Mouse (Mus musculus): ENCODE measurements around the gene Maf. TPM values are rescaled to one million over a fixed set of nuclear protein-coding genes. Genes with fewer than 3 reads are reported as not detected.

Gene Maf
- polyA plus RNA-seq, 1 experiment from 2014 or later: 20.5 TPM

- Histone ChIP-seq H3K4me3 (ENCODE audit: low read depth, low read length) (no peak overlapping the region), H3K27ac (ENCODE audit: low read depth, low read length) (no peak overlapping the region), H3K36me3 (ENCODE audit: control insufficient read depth, insufficient read depth, low read length) (no peaks in the 10 kb centered on the region), H3K9ac (replicated peaks; ENCODE audit: low read depth, low read length) (no peak overlapping the region), H3K4me1 (ENCODE audit: control insufficient read depth, insufficient read depth, low read length) (no peaks in the 10 kb centered on the region), H3K9me3 (ENCODE audit: control insufficient read depth, low read length) (no peaks in the 10 kb centered on the region), H3K27me3 (ENCODE audit: control insufficient read depth, insufficient read depth, low read length) (no peaks in the 10 kb centered on the region), H3K4me2 (ENCODE audit: low read depth, low read length) (no peak overlapping the region)
- 77% methylated on average over 4 of the region's 4 CpGs for WGBS
- no peak for ATAC-seq (ENCODE audit: low read depth)
Measured at GRCm38 (mm10) chr8:115696661-115697060, 10.9 kb downstream of the Maf start.

- no peaks in the 10 kb centered on the region for H3K4me1 ChIP-seq (ENCODE audit: control insufficient read depth, insufficient read depth, low read length)
- WGBS: 74% methylated on average over 9 of the region's 9 CpGs
- H3K27ac ChIP-seq (ENCODE audit: low read depth, low read length): no peak overlapping the region
- H3K4me2 ChIP-seq (ENCODE audit: low read depth, low read length): no peak overlapping the region
- H3K9ac ChIP-seq (replicated peaks; ENCODE audit: low read depth, low read length): no peak overlapping the region
- H3K27me3 ChIP-seq (ENCODE audit: control insufficient read depth, insufficient read depth, low read length): no peaks in the 10 kb centered on the region
- no peak overlapping the region for H3K4me3 ChIP-seq (ENCODE audit: low read depth, low read length)
- H3K9me3 ChIP-seq (ENCODE audit: control insufficient read depth, low read length): no peaks in the 10 kb centered on the region
- H3K36me3 ChIP-seq (ENCODE audit: control insufficient read depth, insufficient read depth, low read length): no peaks in the 10 kb centered on the region
- no peak for ATAC-seq (ENCODE audit: low read depth)
Measured at GRCm38 (mm10) chr8:115687349-115687748, 20.2 kb downstream of the Maf start.

GRCm38 (mm10) chr8:115683309-115683708, 24.3 kb downstream of the Maf start:
- H3K9ac ChIP-seq (replicated peaks; ENCODE audit: low read depth, low read length): no peak overlapping the region
- H3K9me3 ChIP-seq (ENCODE audit: control insufficient read depth, low read length): no peaks in the 10 kb centered on the region
- no peaks in the 10 kb centered on the region for H3K27me3 ChIP-seq (ENCODE audit: control insufficient read depth, insufficient read depth, low read length)
- WGBS: 50% methylated on average over 7 of the region's 7 CpGs
- H3K4me3 ChIP-seq (ENCODE audit: low read depth, low read length): no peak overlapping the region
- no peak for ATAC-seq (ENCODE audit: low read depth)
- no peak overlapping the region for H3K4me2 ChIP-seq (ENCODE audit: low read depth, low read length)
- H3K27ac ChIP-seq (ENCODE audit: low read depth, low read length): no peak overlapping the region
- no peaks in the 10 kb centered on the region for H3K36me3 ChIP-seq (ENCODE audit: control insufficient read depth, insufficient read depth, low read length)
- no peaks in the 10 kb centered on the region for H3K4me1 ChIP-seq (ENCODE audit: control insufficient read depth, insufficient read depth, low read length)

GRCm38 (mm10) chr8:115679539-115679938, 28.1 kb downstream of the Maf start:
- no peak for ATAC-seq (ENCODE audit: low read depth)

GRCm38 (mm10) chr8:115664866-115665265, 42.7 kb downstream of the Maf start:
- ATAC-seq (ENCODE audit: low read depth): no peak
- 93% methylated on average over 2 of the region's 2 CpGs for WGBS

More at GRCm38 (mm10) chr8:115679539-115679938, 28.1 kb downstream of the Maf start:
- Histone ChIP-seq H3K4me2 (ENCODE audit: low read depth, low read length) (no peak overlapping the region), H3K9ac (replicated peaks; ENCODE audit: low read depth, low read length) (no peak overlapping the region), H3K9me3 (ENCODE audit: control insufficient read depth, low read length) (no peaks in the 10 kb centered on the region), H3K27ac (ENCODE audit: low read depth, low read length) (no peak overlapping the region), H3K4me3 (ENCODE audit: low read depth, low read length) (no peak overlapping the region), H3K27me3 (ENCODE audit: control insufficient read depth, insufficient read depth, low read length) (no peaks in the 10 kb centered on the region), H3K36me3 (ENCODE audit: control insufficient read depth, insufficient read depth, low read length) (no peaks in the 10 kb centered on the region), H3K4me1 (ENCODE audit: control insufficient read depth, insufficient read depth, low read length) (no peaks in the 10 kb centered on the region)
- 65% methylated on average over 7 of the region's 7 CpGs for WGBS

DNA sequence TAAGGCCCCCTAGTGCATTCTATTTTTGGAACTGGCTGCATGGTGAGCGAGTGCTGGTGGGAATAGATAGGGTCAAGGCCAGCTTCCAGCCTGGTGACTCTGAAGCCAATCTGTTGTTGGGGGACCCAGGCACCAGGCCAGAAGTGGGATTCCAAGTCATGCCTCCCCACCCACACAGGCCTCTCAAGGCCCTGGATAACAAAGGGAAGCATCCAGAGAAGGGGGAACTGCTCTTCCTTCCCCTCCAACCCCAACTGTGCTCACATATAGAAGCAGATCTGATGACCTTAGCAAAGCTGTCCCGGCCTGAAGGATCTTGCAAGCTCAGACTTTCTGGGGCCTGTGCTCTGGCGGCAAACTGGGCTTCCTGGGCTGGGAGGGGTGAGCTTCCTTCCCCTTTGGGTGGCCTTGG, 57.5 kb downstream of the Maf start:
- Histone ChIP-seq H3K36me3 (ENCODE audit: control insufficient read depth, insufficient read depth, low read length) (no peaks in the 10 kb centered on the region), H3K27me3 (ENCODE audit: control insufficient read depth, insufficient read depth, low read length) (no peaks in the 10 kb centered on the region), H3K27ac (ENCODE audit: low read depth, low read length) (no peak overlapping the region), H3K4me3 (ENCODE audit: low read depth, low read length) (no peak overlapping the region), H3K9me3 (ENCODE audit: control insufficient read depth, low read length) (no peaks in the 10 kb centered on the region), H3K9ac (replicated peaks; ENCODE audit: low read depth, low read length) (no peak overlapping the region), H3K4me2 (ENCODE audit: low read depth, low read length) (no peak overlapping the region), H3K4me1 (ENCODE audit: control insufficient read depth, insufficient read depth, low read length) (no peaks in the 10 kb centered on the region)
- 89% methylated on average over 3 of the region's 3 CpGs for WGBS
- no peak for ATAC-seq (ENCODE audit: low read depth)

More at GRCm38 (mm10) chr8:115664866-115665265, 42.7 kb downstream of the Maf start:
- Histone ChIP-seq H3K9ac (replicated peaks; ENCODE audit: low read depth, low read length) (no peak overlapping the region), H3K27ac (ENCODE audit: low read depth, low read length) (no peak overlapping the region), H3K4me2 (ENCODE audit: low read depth, low read length) (no peak overlapping the region), H3K9me3 (ENCODE audit: control insufficient read depth, low read length) (no peaks in the 10 kb centered on the region), H3K36me3 (ENCODE audit: control insufficient read depth, insufficient read depth, low read length) (no peaks in the 10 kb centered on the region), H3K27me3 (ENCODE audit: control insufficient read depth, insufficient read depth, low read length) (no peaks in the 10 kb centered on the region), H3K4me3 (ENCODE audit: low read depth, low read length) (no peak overlapping the region), H3K4me1 (ENCODE audit: control insufficient read depth, insufficient read depth, low read length) (no peaks in the 10 kb centered on the region)

DNA sequence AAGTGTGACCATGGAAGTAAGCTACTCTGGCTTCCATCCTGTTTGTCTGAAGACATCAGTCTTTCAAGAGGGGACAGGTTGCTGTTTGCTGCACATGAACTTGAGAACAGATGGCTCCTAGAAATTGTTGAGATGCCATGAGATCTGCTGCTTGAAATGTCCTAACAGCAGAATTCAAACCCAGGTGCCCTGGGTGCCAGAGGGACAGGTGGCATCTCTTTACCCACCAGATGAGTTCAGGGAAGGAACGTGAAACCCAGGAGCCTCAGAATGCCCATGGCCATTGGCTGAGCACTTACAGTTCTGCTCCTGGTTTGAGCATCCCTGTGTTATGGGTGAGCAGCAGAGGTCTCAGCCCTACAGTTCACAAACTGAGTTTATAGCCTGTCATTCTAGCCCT, 62.5 kb downstream of the Maf start:
- no peaks in the 10 kb centered on the region for H3K27me3 ChIP-seq (ENCODE audit: control insufficient read depth, insufficient read depth, low read length)
- H3K36me3 ChIP-seq (ENCODE audit: control insufficient read depth, insufficient read depth, low read length): no peaks in the 10 kb centered on the region
- H3K9ac ChIP-seq (replicated peaks; ENCODE audit: low read depth, low read length): no peak overlapping the region
- ATAC-seq (ENCODE audit: low read depth): no peak
- no peaks in the 10 kb centered on the region for H3K9me3 ChIP-seq (ENCODE audit: control insufficient read depth, low read length)
- H3K4me3 ChIP-seq (ENCODE audit: low read depth, low read length): no peak overlapping the region
- 91% methylated on average over 1 of the region's 1 CpGs for WGBS
- no peak overlapping the region for H3K4me2 ChIP-seq (ENCODE audit: low read depth, low read length)
- H3K4me1 ChIP-seq (ENCODE audit: control insufficient read depth, insufficient read depth, low read length): no peaks in the 10 kb centered on the region
- H3K27ac ChIP-seq (ENCODE audit: low read depth, low read length): no peak overlapping the region

GRCm38 (mm10) chr8:115641936-115642335, 65.7 kb downstream of the Maf start:
- WGBS: 90% methylated on average over 5 of the region's 5 CpGs
- no peaks in the 10 kb centered on the region for H3K9me3 ChIP-seq (ENCODE audit: control insufficient read depth, low read length)

DNA sequence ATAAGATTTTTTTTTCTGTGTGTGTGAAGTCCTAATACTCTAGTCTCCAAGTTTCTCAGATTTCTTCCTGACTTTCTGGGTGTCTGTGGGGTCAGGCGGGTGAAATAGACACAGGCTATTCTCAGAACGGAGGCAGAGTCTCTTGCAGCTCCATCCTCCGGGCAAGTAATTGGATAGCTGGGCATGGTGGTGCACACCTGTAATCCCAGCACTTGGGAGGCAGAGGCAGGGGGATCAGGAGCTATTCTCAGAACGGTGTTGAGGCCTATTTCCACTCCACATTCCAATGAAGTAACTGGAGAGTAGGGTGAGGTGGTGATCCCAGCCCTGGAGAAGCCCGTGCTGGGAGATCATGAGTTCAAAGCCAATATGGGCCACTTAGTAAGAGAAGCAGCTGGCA, 67.6 kb downstream of the Maf start:
- Histone ChIP-seq H3K9ac (replicated peaks; ENCODE audit: low read depth, low read length) (no peak overlapping the region), H3K4me3 (ENCODE audit: low read depth, low read length) (no peak overlapping the region), H3K27me3 (ENCODE audit: control insufficient read depth, insufficient read depth, low read length) (no peaks in the 10 kb centered on the region), H3K4me1 (ENCODE audit: control insufficient read depth, insufficient read depth, low read length) (no peaks in the 10 kb centered on the region), H3K36me3 (ENCODE audit: control insufficient read depth, insufficient read depth, low read length) (no peaks in the 10 kb centered on the region), H3K4me2 (ENCODE audit: low read depth, low read length) (no peak overlapping the region), H3K27ac (ENCODE audit: low read depth, low read length) (no peak overlapping the region), H3K9me3 (ENCODE audit: control insufficient read depth, low read length) (no peaks in the 10 kb centered on the region)
- ATAC-seq (ENCODE audit: low read depth): no peak
- 84% methylated on average over 5 of the region's 5 CpGs for WGBS

More at GRCm38 (mm10) chr8:115641936-115642335, 65.7 kb downstream of the Maf start:
- Histone ChIP-seq H3K4me2 (ENCODE audit: low read depth, low read length) (no peak overlapping the region), H3K27me3 (ENCODE audit: control insufficient read depth, insufficient read depth, low read length) (no peaks in the 10 kb centered on the region), H3K9ac (replicated peaks; ENCODE audit: low read depth, low read length) (no peak overlapping the region), H3K4me3 (ENCODE audit: low read depth, low read length) (no peak overlapping the region), H3K27ac (ENCODE audit: low read depth, low read length) (no peak overlapping the region), H3K4me1 (ENCODE audit: control insufficient read depth, insufficient read depth, low read length) (no peaks in the 10 kb centered on the region), H3K36me3 (ENCODE audit: control insufficient read depth, insufficient read depth, low read length) (no peaks in the 10 kb centered on the region)
- ATAC-seq (ENCODE audit: low read depth): no peak

DNA sequence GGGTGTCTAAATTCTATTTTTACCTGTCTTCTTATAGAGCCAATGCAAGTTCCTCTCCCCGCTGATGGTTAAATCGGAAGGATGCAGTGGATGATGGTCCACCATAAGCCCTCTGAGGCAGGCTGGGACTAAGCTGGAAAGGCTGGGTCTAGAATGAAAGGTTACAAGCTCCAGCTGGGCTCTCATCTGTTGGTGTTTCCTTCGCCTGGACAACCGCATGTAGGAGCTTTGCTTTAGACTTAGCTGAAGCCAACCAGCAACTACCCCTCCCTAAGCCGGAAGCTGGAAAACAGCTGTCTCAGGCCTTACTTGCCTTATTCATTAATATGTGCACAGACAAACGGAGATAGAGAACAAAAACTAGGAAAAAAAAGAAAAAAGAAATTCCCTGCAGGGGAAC, 70.8 kb downstream of the Maf start:
- Histone ChIP-seq H3K27me3 (ENCODE audit: control insufficient read depth, insufficient read depth, low read length) (no peaks in the 10 kb centered on the region), H3K9ac (replicated peaks; ENCODE audit: low read depth, low read length) (no peak overlapping the region), H3K27ac (ENCODE audit: low read depth, low read length) (no peak overlapping the region), H3K4me3 (ENCODE audit: low read depth, low read length) (no peak overlapping the region), H3K9me3 (ENCODE audit: control insufficient read depth, low read length) (no peaks in the 10 kb centered on the region), H3K4me2 (ENCODE audit: low read depth, low read length) (no peak overlapping the region), H3K36me3 (ENCODE audit: control insufficient read depth, insufficient read depth, low read length) (no peaks in the 10 kb centered on the region), H3K4me1 (ENCODE audit: control insufficient read depth, insufficient read depth, low read length) (no peaks in the 10 kb centered on the region)
- no peak for ATAC-seq (ENCODE audit: low read depth)
- 85% methylated on average over 6 of the region's 6 CpGs for WGBS

All from neural tube, embryonic 14.5 days (tissue).